Mouse (Mus musculus): Measurements from ENCODE around the gene Sphk1. TPM values are rescaled to one million over a fixed set of nuclear protein-coding genes. Genes with fewer than 3 reads are reported as not detected.

Sphk1 gene
- polyA plus RNA-seq (2017; shearing (Covaris generic)) = not detected

GRCm38 (mm10) chr11:116530187-116531147 lies at the start of gene Sphk1:
Sphk1 (plus strand) TSS chr11:116530925.

GRCm38 (mm10) chr11:116493795-116494252 lies 36.9 kb upstream of the Sphk1 start, which contains the start of gene Prpsap1:
Prpsap1 (minus strand) TSS chr11:116494202.

GRCm38 (mm10) chr11:116581376-116581814 lies 50.7 kb downstream of the Sphk1 start, which contains the start of gene Ube2o:
Ube2o (minus strand) TSS chr11:116581447.

Other genes with a start within 250 kb of the Sphk1 start
- gene Galr2, start 250.0 kb upstream of the Sphk1 start, polyA plus RNA-seq (2017; shearing (Covaris generic)) = not detected
- gene Exoc7, start 223.7 kb upstream of the Sphk1 start, polyA plus RNA-seq (2017; shearing (Covaris generic)) = 89.2 TPM
- gene Foxj1, start 195.5 kb upstream of the Sphk1 start, polyA plus RNA-seq (2017; shearing (Covaris generic)) = not detected
- gene Rnf157, start 117.9 kb upstream of the Sphk1 start, polyA plus RNA-seq (2017; shearing (Covaris generic)) = 3.2 TPM
- gene Ubald2, start 96.8 kb upstream of the Sphk1 start, polyA plus RNA-seq (2017; shearing (Covaris generic)) = 34.7 TPM
- gene Qrich2, start 64.7 kb upstream of the Sphk1 start, polyA plus RNA-seq (2017; shearing (Covaris generic)) = not detected
- gene Prpsap1, start 36.7 kb upstream of the Sphk1 start, polyA plus RNA-seq (2017; shearing (Covaris generic)) = 35.2 TPM
- gene Ube2o, start 50.5 kb downstream of the Sphk1 start, polyA plus RNA-seq (2017; shearing (Covaris generic)) = 1.9 TPM
- not detected for gene Aanat, start 55.5 kb downstream of the Sphk1 start, polyA plus RNA-seq (2017; shearing (Covaris generic))
- gene Rhbdf2, start 96.1 kb downstream of the Sphk1 start, polyA plus RNA-seq (2017; shearing (Covaris generic)) = 14.5 TPM
- not detected for gene Prcd, start 122.6 kb downstream of the Sphk1 start, polyA plus RNA-seq (2017; shearing (Covaris generic))
- not detected for gene Cygb, start 123.4 kb downstream of the Sphk1 start, polyA plus RNA-seq (2017; shearing (Covaris generic))
- gene St6galnac1, start 244.6 kb downstream of the Sphk1 start, polyA plus RNA-seq (2017; shearing (Covaris generic)) = not detected

Data from activated CD4-positive, CD25-positive, alpha-beta regulatory T cell, adult 9 weeks (primary cell).